Mouse (Mus musculus): ENCODE measurements around the gene Fbxl17. TPM values are rescaled to one million over a fixed set of nuclear protein-coding genes. Genes with fewer than 3 reads are reported as not detected.

The Fbxl17 gene
- polyA plus RNA-seq, 1 experiment from 2014 or later = 22.7 TPM

GRCm38 (mm10) chr17:63446971-63447679 is 52.7 kb downstream of the Fbxl17 start:
- Histone ChIP-seq H3K4me3 (ENCODE audit: low read depth, low read length) (no peak overlapping the region), H3K9me3 (replicated peaks; ENCODE audit: control insufficient read depth, low read length, poor library complexity, severe bottlenecking) (no peaks in the 10 kb centered on the region), H3K9ac (ENCODE audit: low read depth, low read length) (0 out of 2 replicates have a peak overlapping the region, but pooled peaks have one; percentile 46), H3K4me1 (ENCODE audit: control insufficient read depth, insufficient read depth, low read length) (peaks cover 12% of the 10 kb centered on the region), H3K27ac (ENCODE audit: low read length) (peak overlapping the region; percentile 67), H3K27me3 (ENCODE audit: control insufficient read depth, insufficient read depth, low read depth, low read length) (no peaks in the 10 kb centered on the region), H3K4me2 (ENCODE audit: low read length) (peak overlapping the region; percentile 39), H3K36me3 (ENCODE audit: control insufficient read depth, insufficient read depth, low read length) (peaks cover 3% of the 10 kb centered on the region; the same call in 1 of the 2 replicates)
- ATAC-seq = peak; percentile 66
- 54% methylated on average over 10 of the region's 10 CpGs for WGBS

- WGBS = 56% methylated on average over 4 of the region's 4 CpGs
- H3K36me3 ChIP-seq (ENCODE audit: control insufficient read depth, insufficient read depth, low read length) = peaks cover 3% of the 10 kb centered on the region; the same call in 1 of the 2 replicates
- peak overlapping the region; percentile 78 for H3K27ac ChIP-seq (ENCODE audit: low read length)
- no peaks in the 10 kb centered on the region for H3K9me3 ChIP-seq (replicated peaks; ENCODE audit: control insufficient read depth, low read length, poor library complexity, severe bottlenecking)
- no peak overlapping the region for H3K4me3 ChIP-seq (ENCODE audit: low read depth, low read length)
- ATAC-seq = no peak
- peak overlapping the region; percentile 33 for H3K4me2 ChIP-seq (ENCODE audit: low read length)
- 0 out of 2 replicates have a peak, but pooled peaks cover 7% of the 10 kb centered on the region for H3K4me1 ChIP-seq (ENCODE audit: control insufficient read depth, insufficient read depth, low read length)
- no peaks in the 10 kb centered on the region for H3K27me3 ChIP-seq (ENCODE audit: control insufficient read depth, insufficient read depth, low read depth, low read length)
- 0 out of 2 replicates have a peak overlapping the region, but pooled peaks have one; percentile 35 for H3K9ac ChIP-seq (ENCODE audit: low read depth, low read length)
Observed at GRCm38 (mm10) chr17:63445212-63445611, 54.6 kb downstream of the Fbxl17 start.

GRCm38 (mm10) chr17:63437424-63437823 is 62.4 kb downstream of the Fbxl17 start:
- no peaks in the 10 kb centered on the region for H3K9me3 ChIP-seq (replicated peaks; ENCODE audit: control insufficient read depth, low read length, poor library complexity, severe bottlenecking)
- 89% methylated on average over 6 of the region's 6 CpGs for WGBS
- H3K27ac ChIP-seq (ENCODE audit: low read length) = no peak overlapping the region

GRCm38 (mm10) chr17:63434081-63434480 is 65.7 kb downstream of the Fbxl17 start:
- Histone ChIP-seq H3K27ac (ENCODE audit: low read length) (no peak overlapping the region), H3K27me3 (ENCODE audit: control insufficient read depth, insufficient read depth, low read depth, low read length) (no peaks in the 10 kb centered on the region), H3K9ac (ENCODE audit: low read depth, low read length) (no peak overlapping the region), H3K4me3 (ENCODE audit: low read depth, low read length) (no peak overlapping the region), H3K4me1 (ENCODE audit: control insufficient read depth, insufficient read depth, low read length) (0 out of 2 replicates have a peak, but pooled peaks cover 2% of the 10 kb centered on the region), H3K4me2 (ENCODE audit: low read length) (no peak overlapping the region), H3K9me3 (replicated peaks; ENCODE audit: control insufficient read depth, low read length, poor library complexity, severe bottlenecking) (no peaks in the 10 kb centered on the region), H3K36me3 (ENCODE audit: control insufficient read depth, insufficient read depth, low read length) (no peaks in the 10 kb centered on the region)
- 45% methylated on average over 6 of the region's 6 CpGs for WGBS
- no peak for ATAC-seq

More at GRCm38 (mm10) chr17:63437424-63437823, 62.4 kb downstream of the Fbxl17 start:
- no peak overlapping the region for H3K9ac ChIP-seq (ENCODE audit: low read depth, low read length)
- no peaks in the 10 kb centered on the region for H3K27me3 ChIP-seq (ENCODE audit: control insufficient read depth, insufficient read depth, low read depth, low read length)
- no peak overlapping the region for H3K4me3 ChIP-seq (ENCODE audit: low read depth, low read length)
- ATAC-seq = peak; percentile 37; the same call in 1 of the 2 replicates
- no peaks in the 10 kb centered on the region for H3K36me3 ChIP-seq (ENCODE audit: control insufficient read depth, insufficient read depth, low read length)
- no peak overlapping the region for H3K4me2 ChIP-seq (ENCODE audit: low read length)
- 0 out of 2 replicates have a peak, but pooled peaks cover 2% of the 10 kb centered on the region for H3K4me1 ChIP-seq (ENCODE audit: control insufficient read depth, insufficient read depth, low read length)

- Histone ChIP-seq H3K4me1 (ENCODE audit: control insufficient read depth, insufficient read depth, low read length) (0 out of 2 replicates have a peak, but pooled peaks cover 2% of the 10 kb centered on the region), H3K9me3 (replicated peaks; ENCODE audit: control insufficient read depth, low read length, poor library complexity, severe bottlenecking) (no peaks in the 10 kb centered on the region), H3K4me2 (ENCODE audit: low read length) (no peak overlapping the region), H3K27ac (ENCODE audit: low read length) (no peak overlapping the region), H3K27me3 (ENCODE audit: control insufficient read depth, insufficient read depth, low read depth, low read length) (no peaks in the 10 kb centered on the region), H3K9ac (ENCODE audit: low read depth, low read length) (no peak overlapping the region), H3K36me3 (ENCODE audit: control insufficient read depth, insufficient read depth, low read length) (no peaks in the 10 kb centered on the region), H3K4me3 (ENCODE audit: low read depth, low read length) (no peak overlapping the region)
- WGBS = 86% methylated on average over 7 of the region's 7 CpGs
- ATAC-seq = no peak
Observed at GRCm38 (mm10) chr17:63431650-63432049, 68.2 kb downstream of the Fbxl17 start.

- 78% methylated on average over 17 of the region's 17 CpGs for WGBS
- Histone ChIP-seq H3K4me1 (ENCODE audit: control insufficient read depth, insufficient read depth, low read length) (no peaks in the 10 kb centered on the region), H3K36me3 (ENCODE audit: control insufficient read depth, insufficient read depth, low read length) (no peaks in the 10 kb centered on the region), H3K4me2 (ENCODE audit: low read length) (peak overlapping the region; percentile 19; the same call in 1 of the 2 replicates), H3K9me3 (replicated peaks; ENCODE audit: control insufficient read depth, low read length, poor library complexity, severe bottlenecking) (no peaks in the 10 kb centered on the region), H3K27ac (ENCODE audit: low read length) (no peak overlapping the region), H3K9ac (ENCODE audit: low read depth, low read length) (no peak overlapping the region), H3K4me3 (ENCODE audit: low read depth, low read length) (no peak overlapping the region), H3K27me3 (ENCODE audit: control insufficient read depth, insufficient read depth, low read depth, low read length) (no peaks in the 10 kb centered on the region)
- ATAC-seq = no peak; the same call in 1 of the 2 replicates
Observed at GRCm38 (mm10) chr17:63430395-63431075, 69.3 kb downstream of the Fbxl17 start.

- Histone ChIP-seq H3K9me3 (replicated peaks; ENCODE audit: control insufficient read depth, low read length, poor library complexity, severe bottlenecking) (no peaks in the 10 kb centered on the region), H3K4me3 (ENCODE audit: low read depth, low read length) (no peak overlapping the region), H3K4me2 (ENCODE audit: low read length) (no peak overlapping the region), H3K27ac (ENCODE audit: low read length) (no peak overlapping the region), H3K9ac (ENCODE audit: low read depth, low read length) (no peak overlapping the region), H3K4me1 (ENCODE audit: control insufficient read depth, insufficient read depth, low read length) (no peaks in the 10 kb centered on the region), H3K36me3 (ENCODE audit: control insufficient read depth, insufficient read depth, low read length) (no peaks in the 10 kb centered on the region), H3K27me3 (ENCODE audit: control insufficient read depth, insufficient read depth, low read depth, low read length) (no peaks in the 10 kb centered on the region)
- 85% methylated on average over 4 of the region's 4 CpGs for WGBS
- ATAC-seq = no peak
Observed at GRCm38 (mm10) chr17:63423851-63424250, 76.0 kb downstream of the Fbxl17 start.

GRCm38 (mm10) chr17:63422685-63423084 is 77.1 kb downstream of the Fbxl17 start:
- no peaks in the 10 kb centered on the region for H3K9me3 ChIP-seq (replicated peaks; ENCODE audit: control insufficient read depth, low read length, poor library complexity, severe bottlenecking)
- 98% methylated on average over 5 of the region's 5 CpGs for WGBS

GRCm38 (mm10) chr17:63421864-63422263 is 78.0 kb downstream of the Fbxl17 start:
- Histone ChIP-seq H3K9ac (ENCODE audit: low read depth, low read length) (no peak overlapping the region), H3K4me1 (ENCODE audit: control insufficient read depth, insufficient read depth, low read length) (no peaks in the 10 kb centered on the region), H3K9me3 (replicated peaks; ENCODE audit: control insufficient read depth, low read length, poor library complexity, severe bottlenecking) (no peaks in the 10 kb centered on the region), H3K4me3 (ENCODE audit: low read depth, low read length) (no peak overlapping the region), H3K27ac (ENCODE audit: low read length) (no peak overlapping the region), H3K36me3 (ENCODE audit: control insufficient read depth, insufficient read depth, low read length) (no peaks in the 10 kb centered on the region), H3K27me3 (ENCODE audit: control insufficient read depth, insufficient read depth, low read depth, low read length) (no peaks in the 10 kb centered on the region), H3K4me2 (ENCODE audit: low read length) (no peak overlapping the region)
- WGBS = 72% methylated on average over 2 of the region's 2 CpGs
- ATAC-seq = no peak

More at GRCm38 (mm10) chr17:63422685-63423084, 77.1 kb downstream of the Fbxl17 start:
- no peaks in the 10 kb centered on the region for H3K4me1 ChIP-seq (ENCODE audit: control insufficient read depth, insufficient read depth, low read length)
- no peak overlapping the region for H3K4me2 ChIP-seq (ENCODE audit: low read length)
- ATAC-seq = no peak
- H3K4me3 ChIP-seq (ENCODE audit: low read depth, low read length) = no peak overlapping the region
- H3K9ac ChIP-seq (ENCODE audit: low read depth, low read length) = no peak overlapping the region
- no peak overlapping the region for H3K27ac ChIP-seq (ENCODE audit: low read length)
- no peaks in the 10 kb centered on the region for H3K36me3 ChIP-seq (ENCODE audit: control insufficient read depth, insufficient read depth, low read length)
- H3K27me3 ChIP-seq (ENCODE audit: control insufficient read depth, insufficient read depth, low read depth, low read length) = no peaks in the 10 kb centered on the region

Data from midbrain, embryonic 16.5 days (tissue).